Mouse (Mus musculus): ENCODE data around the gene Osbpl9.

The Osbpl9 gene

GRCm38 (mm10) chr4:109017441-109017840, 184.6 kb downstream of the Osbpl9 start:
- in situ Hi-C loops (cut with MboI; ENCODE audit: low pct_unique_long_range_greater_than_20kb in 1 of 2, low sequenced_read_pairs in 2 of 2, unreplicated experiment in 1 of 2), result no loop called here

GRCm38 (mm10) chr4:109014091-109014490, 188.0 kb downstream of the Osbpl9 start:
- in situ Hi-C loops (cut with MboI; ENCODE audit: low pct_unique_long_range_greater_than_20kb in 1 of 2, low sequenced_read_pairs in 2 of 2, unreplicated experiment in 1 of 2), result no loop called here
